Mouse (Mus musculus): ENCODE measurements around the gene Olfr195. TPM values are rescaled to one million over a fixed set of nuclear protein-coding genes. Genes with fewer than 3 reads are reported as not detected.
"Not testable (repeated sequence)": the region's sequence is repeated elsewhere in the genome, so short reads cannot be mapped to it uniquely, and the experiment has no call there.

Olfr195 gene
- not detected in 2 replicates for polyA plus RNA-seq (2014; fragmentation: Nextera tagmentation; extraction: Ambion mirVana)

GRCm38 (mm10) chr16:59146746-59147145 is at the start of gene Olfr195:
TSS of gene Olfr195 (plus strand) at chr16:59147046.
- Histone ChIP-seq H3K36me3 (replicated peaks; ENCODE audit: control insufficient read depth, insufficient read depth, low read depth, low read length) (no peaks in the 10 kb centered on the region), H3K4me2 (ENCODE audit: low read depth, low read length) (no peak within 1 kb of the TSS), H3K4me3 (ENCODE audit: low read depth, low read length) (no peak within 1 kb of the TSS), H3K9me3 (replicated peaks; ENCODE audit: control insufficient read depth, low read length) (no peaks in the 10 kb centered on the region), H3K27ac (replicated peaks; ENCODE audit: low read depth, low read length) (no peak within 1 kb of the TSS), H3K4me1 (ENCODE audit: control insufficient read depth, insufficient read depth, low read length) (no peaks in the 10 kb centered on the region), H3K9ac (replicated peaks; ENCODE audit: low read length) (no peak within 1 kb of the TSS), H3K27me3 (ENCODE audit: control insufficient read depth, insufficient read depth, low read length) (no peaks in the 10 kb centered on the region)
- WGBS = 86% methylated on average over 1 of the region's 1 CpGs
- DNase-seq (ENCODE audit: low spot score) (no peak), ATAC-seq (replicated peaks; ENCODE audit: insufficient number of reproducible peaks, low FRiP score, low TSS enrichment, low read depth) (no peak)

- 82% methylated on average over 2 of the region's 2 CpGs for WGBS
- no peak for DNase-seq (ENCODE audit: low spot score)
- ATAC-seq (replicated peaks; ENCODE audit: insufficient number of reproducible peaks, low FRiP score, low TSS enrichment, low read depth) = no peak
These were observed 41.5 kb upstream of the Olfr195 start for GRCm38 (mm10) chr16:59105312-59105711.

GRCm38 (mm10) chr16:59108522-59108921 is 38.3 kb upstream of the Olfr195 start:
- H3K4me3 ChIP-seq (ENCODE audit: low read depth, low read length); H3K9me3 ChIP-seq (replicated peaks; ENCODE audit: control insufficient read depth, low read length); DNase-seq (ENCODE audit: low spot score); H3K27ac ChIP-seq (replicated peaks; ENCODE audit: low read depth, low read length); ATAC-seq (replicated peaks; ENCODE audit: insufficient number of reproducible peaks, low FRiP score, low TSS enrichment, low read depth); H3K4me1 ChIP-seq (ENCODE audit: control insufficient read depth, insufficient read depth, low read length); H3K9ac ChIP-seq (replicated peaks; ENCODE audit: low read length); H3K4me2 ChIP-seq (ENCODE audit: low read depth, low read length); H3K27me3 ChIP-seq (ENCODE audit: control insufficient read depth, insufficient read depth, low read length); H3K36me3 ChIP-seq (replicated peaks; ENCODE audit: control insufficient read depth, insufficient read depth, low read depth, low read length): not testable (repeated sequence)
- 71% methylated on average over 5 of the region's 5 CpGs for WGBS

More at GRCm38 (mm10) chr16:59105312-59105711, 41.5 kb upstream of the Olfr195 start:
- H3K4me2 ChIP-seq (ENCODE audit: low read depth, low read length) = no peak overlapping the region
- H3K27ac ChIP-seq (replicated peaks; ENCODE audit: low read depth, low read length) = no peak overlapping the region
- H3K27me3 ChIP-seq (ENCODE audit: control insufficient read depth, insufficient read depth, low read length) = no peaks in the 10 kb centered on the region
- no peaks in the 10 kb centered on the region for H3K4me1 ChIP-seq (ENCODE audit: control insufficient read depth, insufficient read depth, low read length)
- H3K36me3 ChIP-seq (replicated peaks; ENCODE audit: control insufficient read depth, insufficient read depth, low read depth, low read length) = no peaks in the 10 kb centered on the region
- no peak overlapping the region for H3K4me3 ChIP-seq (ENCODE audit: low read depth, low read length)
- no peaks in the 10 kb centered on the region for H3K9me3 ChIP-seq (replicated peaks; ENCODE audit: control insufficient read depth, low read length)
- H3K9ac ChIP-seq (replicated peaks; ENCODE audit: low read length) = no peak overlapping the region

- ATAC-seq (replicated peaks; ENCODE audit: insufficient number of reproducible peaks, low FRiP score, low TSS enrichment, low read depth) = no peak
These were observed 35.1 kb upstream of the Olfr195 start, which contains the start of gene Olfr193 for GRCm38 (mm10) chr16:59111781-59112180. TSS of gene Olfr193 (minus strand) at chr16:59111881.

GRCm38 (mm10) chr16:59120969-59121368 is 25.9 kb upstream of the Olfr195 start, which contains the start of gene Olfr194:
TSS of gene Olfr194 (minus strand) at chr16:59121069.
- Histone ChIP-seq H3K27ac (replicated peaks; ENCODE audit: low read depth, low read length) (no peak within 1 kb of the TSS), H3K9ac (replicated peaks; ENCODE audit: low read length) (no peak within 1 kb of the TSS), H3K4me1 (ENCODE audit: control insufficient read depth, insufficient read depth, low read length) (no peaks in the 10 kb centered on the region), H3K27me3 (ENCODE audit: control insufficient read depth, insufficient read depth, low read length) (no peaks in the 10 kb centered on the region), H3K36me3 (replicated peaks; ENCODE audit: control insufficient read depth, insufficient read depth, low read depth, low read length) (no peaks in the 10 kb centered on the region), H3K4me2 (ENCODE audit: low read depth, low read length) (no peak within 1 kb of the TSS), H3K9me3 (replicated peaks; ENCODE audit: control insufficient read depth, low read length) (no peaks in the 10 kb centered on the region), H3K4me3 (ENCODE audit: low read depth, low read length) (no peak within 1 kb of the TSS)
- no peak for DNase-seq (ENCODE audit: low spot score)
- ATAC-seq (replicated peaks; ENCODE audit: insufficient number of reproducible peaks, low FRiP score, low TSS enrichment, low read depth) = no peak

More at GRCm38 (mm10) chr16:59111781-59112180, 35.1 kb upstream of the Olfr195 start, which contains the start of gene Olfr193:
- Histone ChIP-seq H3K27me3 (ENCODE audit: control insufficient read depth, insufficient read depth, low read length) (no peaks in the 10 kb centered on the region), H3K9ac (replicated peaks; ENCODE audit: low read length) (no peak within 1 kb of the TSS), H3K4me1 (ENCODE audit: control insufficient read depth, insufficient read depth, low read length) (no peaks in the 10 kb centered on the region), H3K4me3 (ENCODE audit: low read depth, low read length) (no peak within 1 kb of the TSS), H3K9me3 (replicated peaks; ENCODE audit: control insufficient read depth, low read length) (no peaks in the 10 kb centered on the region), H3K27ac (replicated peaks; ENCODE audit: low read depth, low read length) (no peak within 1 kb of the TSS), H3K4me2 (ENCODE audit: low read depth, low read length) (no peak within 1 kb of the TSS), H3K36me3 (replicated peaks; ENCODE audit: control insufficient read depth, insufficient read depth, low read depth, low read length) (no peaks in the 10 kb centered on the region)
- DNase-seq (ENCODE audit: low spot score) = no peak
- WGBS = 77% methylated on average over 1 of the region's 1 CpGs

- no peaks in the 10 kb centered on the region for H3K4me1 ChIP-seq (ENCODE audit: control insufficient read depth, insufficient read depth, low read length)
- H3K9me3 ChIP-seq (replicated peaks; ENCODE audit: control insufficient read depth, low read length) = no peaks in the 10 kb centered on the region
- DNase-seq (ENCODE audit: low spot score) (no peak), ATAC-seq (replicated peaks; ENCODE audit: insufficient number of reproducible peaks, low FRiP score, low TSS enrichment, low read depth) (no peak)
- H3K27ac ChIP-seq (replicated peaks; ENCODE audit: low read depth, low read length) = no peak overlapping the region
- no peak overlapping the region for H3K9ac ChIP-seq (replicated peaks; ENCODE audit: low read length)
- 78% methylated on average over 1 of the region's 1 CpGs for WGBS
- H3K27me3 ChIP-seq (ENCODE audit: control insufficient read depth, insufficient read depth, low read length) = no peaks in the 10 kb centered on the region
- no peak overlapping the region for H3K4me2 ChIP-seq (ENCODE audit: low read depth, low read length)
- H3K4me3 ChIP-seq (ENCODE audit: low read depth, low read length) = no peak overlapping the region
- no peaks in the 10 kb centered on the region for H3K36me3 ChIP-seq (replicated peaks; ENCODE audit: control insufficient read depth, insufficient read depth, low read depth, low read length)
These were observed 16.1 kb upstream of the Olfr195 start for GRCm38 (mm10) chr16:59130740-59131139.

GRCm38 (mm10) chr16:59141105-59141504 is 5.7 kb upstream of the Olfr195 start:
- Histone ChIP-seq H3K27ac (replicated peaks; ENCODE audit: low read depth, low read length) (no peak overlapping the region), H3K9ac (replicated peaks; ENCODE audit: low read length) (no peak overlapping the region), H3K36me3 (replicated peaks; ENCODE audit: control insufficient read depth, insufficient read depth, low read depth, low read length) (no peaks in the 10 kb centered on the region), H3K27me3 (ENCODE audit: control insufficient read depth, insufficient read depth, low read length) (no peaks in the 10 kb centered on the region), H3K4me3 (ENCODE audit: low read depth, low read length) (no peak overlapping the region), H3K4me2 (ENCODE audit: low read depth, low read length) (no peak overlapping the region), H3K4me1 (ENCODE audit: control insufficient read depth, insufficient read depth, low read length) (no peaks in the 10 kb centered on the region), H3K9me3 (replicated peaks; ENCODE audit: control insufficient read depth, low read length) (no peaks in the 10 kb centered on the region)
- DNase-seq (ENCODE audit: low spot score) = no peak
- ATAC-seq (replicated peaks; ENCODE audit: insufficient number of reproducible peaks, low FRiP score, low TSS enrichment, low read depth) = no peak

GRCm38 (mm10) chr16:59151996-59152395 is 5.2 kb downstream of the Olfr195 start:
- H3K9me3 ChIP-seq (replicated peaks; ENCODE audit: control insufficient read depth, low read length) = no peaks in the 10 kb centered on the region
- WGBS = 83% methylated on average over 2 of the region's 2 CpGs
- H3K36me3 ChIP-seq (replicated peaks; ENCODE audit: control insufficient read depth, insufficient read depth, low read depth, low read length) = no peaks in the 10 kb centered on the region
- no peak for DNase-seq (ENCODE audit: low spot score)
- no peak for ATAC-seq (replicated peaks; ENCODE audit: insufficient number of reproducible peaks, low FRiP score, low TSS enrichment, low read depth)
- no peak overlapping the region for H3K4me2 ChIP-seq (ENCODE audit: low read depth, low read length)
- H3K27ac ChIP-seq (replicated peaks; ENCODE audit: low read depth, low read length) = no peak overlapping the region
- H3K4me1 ChIP-seq (ENCODE audit: control insufficient read depth, insufficient read depth, low read length) = no peaks in the 10 kb centered on the region
- no peaks in the 10 kb centered on the region for H3K27me3 ChIP-seq (ENCODE audit: control insufficient read depth, insufficient read depth, low read length)
- no peak overlapping the region for H3K4me3 ChIP-seq (ENCODE audit: low read depth, low read length)
- H3K9ac ChIP-seq (replicated peaks; ENCODE audit: low read length) = no peak overlapping the region
